Mouse (Mus musculus): ENCODE data around the gene Cav3.

The Cav3 gene

GRCm38 (mm10) chr6:112459341-112459749 is at the start of gene Cav3:
Cav3 (plus strand) TSS chr6:112459505.
- DNase-seq (ENCODE audit: low spot score), result no peak

GRCm38 (mm10) chr6:112419333-112419732 is 40.0 kb upstream of the Cav3 start:
- DNase-seq (ENCODE audit: low spot score), result no peak

GRCm38 (mm10) chr6:112420883-112421282 is 38.4 kb upstream of the Cav3 start:
- DNase-seq (ENCODE audit: low spot score), result no peak

GRCm38 (mm10) chr6:112423746-112424501 is 35.4 kb upstream of the Cav3 start:
- DNase-seq (ENCODE audit: low spot score), result no peak

- DNase-seq (ENCODE audit: low spot score), result no peak
Measured at GRCm38 (mm10) chr6:112426018-112426732, 33.1 kb upstream of the Cav3 start.

- DNase-seq (ENCODE audit: low spot score), result no peak
Measured at GRCm38 (mm10) chr6:112445675-112446074, 13.6 kb upstream of the Cav3 start.

- no peak for DNase-seq (ENCODE audit: low spot score)
Measured at GRCm38 (mm10) chr6:112461459-112461858, 2.2 kb downstream of the Cav3 start.

GRCm38 (mm10) chr6:112463331-112463730 is 4.0 kb downstream of the Cav3 start:
- DNase-seq (ENCODE audit: low spot score), result no peak

- no peak for DNase-seq (ENCODE audit: low spot score)
Measured at GRCm38 (mm10) chr6:112465441-112465840, 6.1 kb downstream of the Cav3 start.

- DNase-seq (ENCODE audit: low spot score), result no peak
Measured at GRCm38 (mm10) chr6:112466001-112466400, 6.7 kb downstream of the Cav3 start.

- DNase-seq (ENCODE audit: low spot score), result no peak
Measured at GRCm38 (mm10) chr6:112471644-112472043, 12.3 kb downstream of the Cav3 start.

GRCm38 (mm10) chr6:112479861-112480260 is 20.6 kb downstream of the Cav3 start:
- no peak for DNase-seq (ENCODE audit: low spot score)

- no peak for DNase-seq (ENCODE audit: low spot score)
Measured at GRCm38 (mm10) chr6:112484316-112484715, 25.0 kb downstream of the Cav3 start.

- DNase-seq (ENCODE audit: low spot score), result no peak
Measured at GRCm38 (mm10) chr6:112487993-112488392, 28.7 kb downstream of the Cav3 start.

GRCm38 (mm10) chr6:112488821-112489180 is 29.5 kb downstream of the Cav3 start:
- no peak for DNase-seq (ENCODE audit: low spot score)

GRCm38 (mm10) chr6:112489181-112489909 is 30.0 kb downstream of the Cav3 start:
- DNase-seq (ENCODE audit: low spot score), result no peak

GRCm38 (mm10) chr6:112489910-112490559 is 30.7 kb downstream of the Cav3 start, which contains the start of gene Oxtr:
Oxtr (minus strand) TSS chr6:112489943.
- DNase-seq (ENCODE audit: low spot score), result no peak

- peak; percentile 29 for DNase-seq (ENCODE audit: low spot score)
Measured at GRCm38 (mm10) chr6:112490625-112491242, 31.4 kb downstream of the Cav3 start.

GRCm38 (mm10) chr6:112491521-112491920 is 32.2 kb downstream of the Cav3 start:
- DNase-seq (ENCODE audit: low spot score), result no peak

- DNase-seq (ENCODE audit: low spot score), result no peak
Measured at GRCm38 (mm10) chr6:112492656-112493055, 33.4 kb downstream of the Cav3 start.

- no peak for DNase-seq (ENCODE audit: low spot score)
Measured at GRCm38 (mm10) chr6:112493371-112493770, 34.1 kb downstream of the Cav3 start.

- DNase-seq (ENCODE audit: low spot score), result no peak
Measured at GRCm38 (mm10) chr6:112494620-112495081, 35.3 kb downstream of the Cav3 start.
